Mouse (Mus musculus) CH12.LX (cell line): Measurements from ENCODE around the gene Slc16a3. TPM values are rescaled to one million over a fixed set of nuclear protein-coding genes. Genes with fewer than 3 reads are reported as not detected.

ENCODE experiments used
- DNase-seq: peaks from one replicate; pipeline ENCODE4 v3.0.0-alpha.2; 2013; ENCODE audit errors: extremely low read depth
- H3K27ac ChIP-seq: 2 replicates; pipeline ENCODE4 v1.5.1; 2012; ENCODE audit warnings: low read depth, mild to moderate bottlenecking, control low read depth, moderate library complexity; ENCODE audit not compliant: insufficient read depth
- H3K27me3 ChIP-seq: replicated peaks from 2 replicates; pipeline ENCODE3; 2012; ENCODE audit warnings: inconsistent platforms
- H3K36me3 ChIP-seq, 2 experiments: replicated peaks in 1 of 2; 2 replicates each; pipeline versions ENCODE3 to v1.6.1; 2012; ENCODE audit warnings: inconsistent platforms in 1 of 2, low read length in 1 of 2, mild to moderate bottlenecking in 1 of 2, mixed read lengths in 1 of 2, moderate library complexity in 1 of 2; ENCODE audit not compliant: control insufficient read depth in 1 of 2, insufficient read depth in 1 of 2
- H3K4me1 ChIP-seq, 2 experiments: 2 replicates each; pipeline ENCODE4 v1.6.1; 2012; ENCODE audit warnings: inconsistent platforms in 1 of 2, moderate library complexity in 1 of 2; ENCODE audit not compliant: insufficient read depth in 2 of 2, control insufficient read depth in 1 of 2
- H3K4me2 ChIP-seq: 2 replicates; pipeline ENCODE4 v1.6.1; 2012; ENCODE audit warnings: low read depth, mild to moderate bottlenecking, control low read depth; ENCODE audit not compliant: poor library complexity, insufficient read depth, severe bottlenecking
- H3K4me3 ChIP-seq, 3 experiments: fragments of 150-350 bp in 1 of 3; sonication (generic) in 1 of 3; replicated peaks in 1 of 3; 2 replicates each; pipeline versions ENCODE3 to v1.5.1; 2011 to 2012; ENCODE audit warnings: low read depth in 2 of 3, low read length in 2 of 3, mild to moderate bottlenecking in 2 of 3, moderate library complexity in 2 of 3, control low read depth in 1 of 3, improper control_type of control experiment in 1 of 3, inconsistent platforms in 1 of 3, mixed read lengths in 1 of 3; ENCODE audit not compliant: poor library complexity in 1 of 3
- H3K79me2 ChIP-seq: replicated peaks from 2 replicates; pipeline ENCODE4 v1.6.1; 2012; ENCODE audit warnings: mild to moderate bottlenecking, moderate library complexity; ENCODE audit not compliant: control insufficient read depth, poor library complexity, insufficient read depth, severe bottlenecking; ENCODE audit errors: extremely low read depth
- H3K9ac ChIP-seq: 2 replicates; pipeline ENCODE4 v1.6.1; 2012; ENCODE audit warnings: low read depth, mild to moderate bottlenecking, control low read depth, moderate library complexity; ENCODE audit not compliant: insufficient read depth
- H3K9me3 ChIP-seq: replicated peaks from 2 replicates; pipeline ENCODE3; 2012; ENCODE audit warnings: low read length, inconsistent platforms, mixed read lengths
- BHLHE40 ChIP-seq: IDR thresholded peaks from 2 replicates; pipeline ENCODE4 v1.6.1; 2011; ENCODE audit warnings: mild to moderate bottlenecking, low read depth, low read length, improper control_type of control experiment
- CHD1 ChIP-seq: IDR thresholded peaks from 2 replicates; pipeline ENCODE4 v1.6.1; 2012; ENCODE audit warnings: low read depth, low read length, improper control_type of control experiment, inconsistent platforms
- E2F4 ChIP-seq: IDR thresholded peaks from 2 replicates; pipeline ENCODE4 v1.6.1; 2011; ENCODE audit warnings: low read depth, low read length, improper control_type of control experiment; ENCODE audit not compliant: insufficient replicate concordance
- ELF1 ChIP-seq: IDR thresholded peaks from 2 replicates; pipeline ENCODE4 v1.6.1; 2014; ENCODE audit warnings: low read depth, mild to moderate bottlenecking, inconsistent platforms, low read length, improper control_type of control experiment
- EP300 ChIP-seq: IDR thresholded peaks from 2 replicates; pipeline ENCODE4 v1.6.1; 2011; ENCODE audit warnings: low read length, improper control_type of control experiment
- ETS1 ChIP-seq: conservative IDR thresholded peaks from 2 replicates; pipeline ENCODE4 v1.6.1; 2012; ENCODE audit warnings: low read depth, mild to moderate bottlenecking, inconsistent platforms, low read length, improper control_type of control experiment, moderate library complexity
- GABPA ChIP-seq: IDR thresholded peaks from 2 replicates; pipeline ENCODE4 v1.6.1; 2012; ENCODE audit warnings: low read depth, low read length, improper control_type of control experiment, inconsistent platforms; ENCODE audit not compliant: insufficient replicate concordance
- HCFC1 ChIP-seq: IDR thresholded peaks from 2 replicates; pipeline ENCODE4 v1.6.1; 2012; ENCODE audit warnings: low read depth, mild to moderate bottlenecking, inconsistent platforms, low read length, improper control_type of control experiment
- JUND ChIP-seq: conservative IDR thresholded peaks from 2 replicates; pipeline ENCODE4 v1.6.1; 2011; ENCODE audit warnings: low read depth, low read length, improper control_type of control experiment
- KAT2A ChIP-seq: IDR thresholded peaks from 2 replicates; pipeline ENCODE4 v1.6.1; 2012; ENCODE audit warnings: low read length, improper control_type of control experiment, inconsistent platforms; ENCODE audit not compliant: insufficient replicate concordance
- MAFK ChIP-seq: IDR thresholded peaks from 2 replicates; pipeline ENCODE4 v1.6.1; 2011; ENCODE audit warnings: low read length, improper control_type of control experiment; ENCODE audit not compliant: insufficient replicate concordance
- MAZ ChIP-seq: IDR thresholded peaks from 2 replicates; pipeline ENCODE4 v1.6.1; 2012; ENCODE audit warnings: low read depth, mild to moderate bottlenecking, inconsistent platforms, low read length, improper control_type of control experiment, moderate library complexity
- MEF2A ChIP-seq: IDR thresholded peaks from 2 replicates; pipeline ENCODE4 v1.6.1; 2014; ENCODE audit warnings: low read depth, mild to moderate bottlenecking, inconsistent platforms, low read length, improper control_type of control experiment, borderline replicate concordance
- MXI1 ChIP-seq: IDR thresholded peaks from 2 replicates; pipeline ENCODE4 v1.6.1; 2011; ENCODE audit warnings: mild to moderate bottlenecking, low read depth, low read length, improper control_type of control experiment
- MYC ChIP-seq: IDR thresholded peaks from 2 replicates; pipeline ENCODE4 v1.6.1; 2011; ENCODE audit warnings: low read depth, mild to moderate bottlenecking, improper control_type of control experiment, low read length
- NRF1 ChIP-seq: IDR thresholded peaks from 2 replicates; pipeline ENCODE4 v1.6.1; 2014; ENCODE audit warnings: low read depth, mild to moderate bottlenecking, inconsistent platforms, low read length, improper control_type of control experiment, moderate library complexity
- RAD21 ChIP-seq: IDR thresholded peaks from 2 replicates; pipeline ENCODE4 v1.6.1; 2011; ENCODE audit warnings: low read depth, mild to moderate bottlenecking, low read length, improper control_type of control experiment, moderate library complexity
- RCOR1 ChIP-seq: conservative IDR thresholded peaks from 2 replicates; pipeline ENCODE4 v1.6.1; 2012; ENCODE audit warnings: low read depth, mild to moderate bottlenecking, inconsistent platforms, low read length, improper control_type of control experiment
- SIN3A ChIP-seq: IDR thresholded peaks from 2 replicates; pipeline ENCODE4 v1.6.1; 2012; ENCODE audit warnings: low read length, improper control_type of control experiment, inconsistent platforms
- TBP ChIP-seq: conservative IDR thresholded peaks from 2 replicates; pipeline ENCODE4 v1.6.1; 2011; ENCODE audit warnings: low read depth, low read length, improper control_type of control experiment
- TCF12 ChIP-seq: IDR thresholded peaks from 2 replicates; pipeline ENCODE4 v1.6.1; 2014; ENCODE audit warnings: low read depth, mild to moderate bottlenecking, inconsistent platforms, low read length, improper control_type of control experiment
- UBTF ChIP-seq: IDR thresholded peaks from 2 replicates; pipeline ENCODE4 v1.6.1; 2012; ENCODE audit warnings: low read depth, mild to moderate bottlenecking, inconsistent platforms, low read length, improper control_type of control experiment, moderate library complexity
- ZKSCAN1 ChIP-seq: IDR thresholded peaks from 2 replicates; pipeline ENCODE4 v1.6.1; 2012; ENCODE audit warnings: low read depth, inconsistent platforms, low read length, improper control_type of control experiment, borderline replicate concordance
- ZMIZ1 ChIP-seq: IDR thresholded peaks from 2 replicates; pipeline ENCODE4 v1.6.1; 2012; ENCODE audit warnings: low read depth, mild to moderate bottlenecking, inconsistent platforms, low read length, improper control_type of control experiment
- dilution Hi-C: fragments of 300-500 bp; cut with MboI; formaldehyde crosslinking; loops from 2 replicates; pipeline ENCODE4 v1.14.3; 2020; ENCODE audit warnings: low sequenced_read_pairs; ENCODE audit not compliant: extremely low pct_unique_long_range_greater_than_20kb, extremely low pct_ligation_motif_present
- in situ Hi-C: fragments of 300-500 bp; cut with MboI; formaldehyde crosslinking; loops from 3 replicates; pipeline ENCODE4 v1.14.3; 2019; ENCODE audit warnings: low sequenced_read_pairs, low pct_ligation_motif_present, low pct_unique_long_range_greater_than_20kb, mixed read lengths
- polyA plus RNA-seq: library from polyadenylated mRNA; unstranded; fragments of >175 nt; gene quantifications from 2 replicates; pipeline ENCODE4 v1.2.1, GENCODE M21; 2012; ENCODE audit warnings: low read depth; ENCODE audit not compliant: insufficient read length
- total RNA-seq, 2 experiments: library from RNA; depleted of rRNA; stranded (reverse); fragments of 300-350 nt in 1 of 2; fragments of >200 nt in 1 of 2; gene quantifications; 2 replicates each; pipeline ENCODE4 v1.2.3; 2012 to 2014

Gene Slc16a3
- total and polyA plus RNA-seq, 3 experiments: 9.7 to 388 (median 130) TPM

DNA sequence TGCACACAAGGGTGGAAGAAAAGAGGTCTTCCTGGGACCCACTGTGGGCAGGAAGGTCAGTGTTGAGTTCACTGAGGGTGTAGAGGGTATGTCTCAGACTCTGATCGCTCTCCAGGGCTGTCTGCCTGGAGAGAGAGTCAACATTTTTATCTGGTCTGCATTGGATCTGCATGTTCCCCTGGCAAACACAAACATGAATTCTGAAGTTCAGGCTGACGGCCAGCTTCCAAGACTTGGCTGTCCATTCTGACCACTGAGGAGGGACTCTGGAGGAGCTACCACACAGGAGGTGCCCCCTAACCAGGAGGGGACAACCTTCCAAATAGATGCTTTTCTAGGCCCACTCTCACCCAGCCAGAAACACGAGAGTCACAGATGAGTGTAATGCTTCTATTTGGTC lies 43.5 kb downstream of the Slc16a3 start:
- Histone ChIP-seq H3K79me2 (peaks cover 40% of the 10 kb centered on the region), H3K27me3 (no peaks in the 10 kb centered on the region), H3K9ac (peak overlapping the region; percentile 69), H3K4me2 (peak overlapping the region; percentile 73), H3K9me3 (no peaks in the 10 kb centered on the region), H3K4me1 (peaks cover 22 to 46% of the 10 kb centered on the region in 2 experiments), H3K36me3 (peaks cover 6 to 56% of the 10 kb centered on the region in 2 experiments), H3K4me3 (peak overlapping the region; percentile 65 to 93 (median 77)), H3K27ac (no peak overlapping the region)
- dilution Hi-C loops: no loop called here
- TF ChIP-seq JUND: no peak
- no peak for TF ChIP-seq RCOR1
- no peak for TF ChIP-seq MAZ
- TF ChIP-seq RAD21: no peak
- no peak for TF ChIP-seq MYC
- no peak for DNase-seq
- in situ Hi-C loops: no loop called here

- no peak for TF ChIP-seq TBP
- TF ChIP-seq MAFK: no peak
- no peak for TF ChIP-seq BHLHE40
- no peak for TF ChIP-seq ZKSCAN1
- TF ChIP-seq KAT2A: no peak
- TF ChIP-seq GABPA: no peak
- TF ChIP-seq SIN3A: no peak
- TF ChIP-seq MXI1: no peak
- TF ChIP-seq UBTF: no peak
- TF ChIP-seq EP300: no peak
- TF ChIP-seq E2F4: no peak
- no peak for TF ChIP-seq HCFC1
- TF ChIP-seq ETS1: no peak
- no peak for TF ChIP-seq ZMIZ1
- TF ChIP-seq TCF12: no peak
- TF ChIP-seq MEF2A: no peak
- no peak for TF ChIP-seq CHD1
- no peak for TF ChIP-seq MYC
- TF ChIP-seq ELF1: no peak
- no peak for TF ChIP-seq NRF1
- H3K4me1 ChIP-seq: peaks cover 15 to 33% of the 10 kb centered on the region in 2 experiments
- peaks cover 27% of the 10 kb centered on the region for H3K79me2 ChIP-seq
- DNase-seq: no peak
- H3K36me3 ChIP-seq: peaks cover 0 to 52% of the 10 kb centered on the region in 2 experiments
- no peak overlapping the region for H3K4me2 ChIP-seq
- no peaks in the 10 kb centered on the region for H3K9me3 ChIP-seq
- no peak overlapping the region for H3K9ac ChIP-seq
- dilution Hi-C loops (no loop called here), in situ Hi-C loops (no loop called here)
- no peak overlapping the region for H3K27ac ChIP-seq
- H3K27me3 ChIP-seq: no peaks in the 10 kb centered on the region
- no peak overlapping the region for H3K4me3 ChIP-seq
Measured at GRCm38 (mm10) chr11:120993080-120993479, 44.8 kb downstream of the Slc16a3 start.
